Mouse (Mus musculus) ES-E14 (cell line): Measurements from ENCODE around the gene Sdhc.

Experiments used
- HCFC1 ChIP-seq: IDR thresholded peaks from 2 replicates; pipeline ENCODE4 v1.6.1; 2012; ENCODE audit warnings: low read length, inconsistent platforms, borderline replicate concordance; ENCODE audit not compliant: insufficient read depth
- ZC3H11A ChIP-seq: IDR thresholded peaks from 2 replicates; pipeline ENCODE4 v1.6.1; 2012; ENCODE audit warnings: low read depth, mild to moderate bottlenecking, inconsistent platforms, low read length, borderline replicate concordance
- ZNF384 ChIP-seq: IDR thresholded peaks from 2 replicates; pipeline ENCODE4 v1.6.1; 2012; ENCODE audit warnings: low read depth, low read length, inconsistent platforms

GRCm38 (mm10) chr1:171169913-171170312 is 19.5 kb upstream of the Sdhc start:
- TF ChIP-seq ZNF384 = no peak
- no peak for TF ChIP-seq HCFC1
- TF ChIP-seq ZC3H11A = no peak
